Mouse (Mus musculus) MEL (cell line): ENCODE results near the gene E130218I03Rik. TPM values are rescaled to one million over a fixed set of nuclear protein-coding genes. Genes with fewer than 3 reads are reported as not detected.
"Not testable (repeated sequence)": the region's sequence is repeated elsewhere in the genome, so short reads cannot be mapped to it uniquely, and the experiment has no call there.

Experiments used
- DNase-seq: peaks from one replicate; pipeline ENCODE4 v3.0.0; 2011; ENCODE audit warnings: low read depth, low spot score
- H3K27ac ChIP-seq: 2 replicates; pipeline ENCODE4 v1.5.1; 2012; ENCODE audit warnings: low read depth, mild to moderate bottlenecking, control low read depth, low read length, moderate library complexity; ENCODE audit not compliant: control insufficient read depth
- H3K27me3 ChIP-seq, 2 experiments: fragments of 150-350 bp in 1 of 2; sonication (generic) in 1 of 2; 2 replicates each; pipeline ENCODE4 v1.6.1; 2012; ENCODE audit warnings: low read length in 2 of 2, mild to moderate bottlenecking in 2 of 2, improper control_type of control experiment in 1 of 2, moderate library complexity in 1 of 2; ENCODE audit not compliant: insufficient read depth in 2 of 2, control insufficient read depth in 1 of 2
- H3K36me3 ChIP-seq, 2 experiments: 2 replicates each; pipeline ENCODE4 v1.6.1; 2012 to 2014; ENCODE audit warnings: low read length in 2 of 2, improper control_type of control experiment in 1 of 2, inconsistent platforms in 1 of 2, mild to moderate bottlenecking in 1 of 2; ENCODE audit not compliant: insufficient read depth in 2 of 2, control insufficient read depth in 1 of 2
- H3K4me1 ChIP-seq, 2 experiments: fragments of 150-350 bp in 1 of 2; sonication (generic) in 1 of 2; 2 replicates each; pipeline ENCODE4 v1.6.1; 2012; ENCODE audit warnings: low read length in 2 of 2, improper control_type of control experiment in 1 of 2, mild to moderate bottlenecking in 1 of 2; ENCODE audit not compliant: insufficient read depth in 2 of 2, control insufficient read depth in 1 of 2
- H3K4me3 ChIP-seq, 2 experiments: fragments of 150-350 bp in 1 of 2; sonication (generic) in 1 of 2; 2 replicates each; pipeline ENCODE4 v1.5.1; 2012; ENCODE audit warnings: low read depth in 2 of 2, low read length in 2 of 2, mild to moderate bottlenecking in 2 of 2, moderate library complexity in 2 of 2, control low read depth in 1 of 2, improper control_type of control experiment in 1 of 2; ENCODE audit not compliant: control insufficient read depth in 1 of 2, insufficient read depth in 1 of 2
- H3K79me2 ChIP-seq: 2 replicates; pipeline ENCODE4 v1.6.1; 2012; ENCODE audit warnings: mild to moderate bottlenecking, low read length, moderate library complexity; ENCODE audit not compliant: control insufficient read depth, poor library complexity, insufficient read depth
- H3K9ac ChIP-seq: 2 replicates; pipeline ENCODE4 v1.6.1; 2012; ENCODE audit warnings: low read depth, mild to moderate bottlenecking, control low read depth, low read length, moderate library complexity; ENCODE audit not compliant: control insufficient read depth, poor library complexity, severe bottlenecking
- H3K9me3 ChIP-seq: fragments of 150-350 bp; sonication (generic); replicated peaks from 2 replicates; pipeline ENCODE4 v1.6.1; 2012; ENCODE audit warnings: mild to moderate bottlenecking, low read length, improper control_type of control experiment, moderate library complexity; ENCODE audit not compliant: insufficient read depth
- CHD2 ChIP-seq: IDR thresholded peaks from 2 replicates; pipeline ENCODE4 v1.6.1; 2011; ENCODE audit warnings: low read length, improper control_type of control experiment
- CTCF ChIP-seq, 3 experiments: IDR thresholded peaks in 2 of 3; conservative IDR thresholded peaks in 1 of 3; 2 replicates each; pipeline ENCODE4 v1.5.1; 2011 to 2012; ENCODE audit warnings: low read length in 3 of 3, low read depth in 2 of 3, mild to moderate bottlenecking in 2 of 3, improper control_type of control experiment in 1 of 3, inconsistent platforms in 1 of 3, mixed read lengths in 1 of 3, moderate library complexity in 1 of 3; ENCODE audit not compliant: control insufficient read depth in 1 of 3, insufficient read depth in 1 of 3, poor library complexity in 1 of 3, severe bottlenecking in 1 of 3
- E2F4 ChIP-seq: IDR thresholded peaks from 2 replicates; pipeline ENCODE4 v1.6.1; 2011; ENCODE audit warnings: low read depth, low read length, improper control_type of control experiment, borderline replicate concordance
- EP300 ChIP-seq, 2 experiments: IDR thresholded peaks; 2 replicates each; pipeline ENCODE4 v1.6.1; 2011; ENCODE audit warnings: improper control_type of control experiment in 2 of 2, low read length in 2 of 2, low read depth in 1 of 2, mild to moderate bottlenecking in 1 of 2
- ETS1 ChIP-seq: IDR thresholded peaks from 2 replicates; pipeline ENCODE4 v1.6.1; 2012; ENCODE audit warnings: low read depth, mild to moderate bottlenecking, inconsistent platforms, low read length, improper control_type of control experiment, moderate library complexity
- HCFC1 ChIP-seq: IDR thresholded peaks from 2 replicates; pipeline ENCODE4 v1.6.1; 2012; ENCODE audit warnings: low read depth, mild to moderate bottlenecking, inconsistent platforms, low read length, improper control_type of control experiment, moderate library complexity
- MAZ ChIP-seq: IDR thresholded peaks from 2 replicates; pipeline ENCODE4 v1.6.1; 2012; ENCODE audit warnings: low read depth, mild to moderate bottlenecking, inconsistent platforms, low read length, improper control_type of control experiment
- MYC ChIP-seq: IDR thresholded peaks from 2 replicates; pipeline ENCODE4 v1.6.1; 2011; ENCODE audit warnings: low read depth, mild to moderate bottlenecking, low read length, improper control_type of control experiment, moderate library complexity
- NRF1 ChIP-seq: IDR thresholded peaks from 2 replicates; pipeline ENCODE4 v1.6.1; 2014; ENCODE audit warnings: low read depth, mild to moderate bottlenecking, inconsistent platforms, low read length, improper control_type of control experiment, moderate library complexity; ENCODE audit not compliant: poor library complexity, insufficient read depth, severe bottlenecking
- POLR2AphosphoS5 ChIP-seq: IDR thresholded peaks from 2 replicates; pipeline ENCODE4 v1.6.1; 2012; ENCODE audit warnings: low read depth, borderline replicate concordance, mild to moderate bottlenecking, inconsistent platforms, low read length, moderate library complexity, mixed read lengths
- RAD21 ChIP-seq: IDR thresholded peaks from 2 replicates; pipeline ENCODE4 v1.6.1; 2011; ENCODE audit warnings: mild to moderate bottlenecking, low read depth, low read length, improper control_type of control experiment
- SIN3A ChIP-seq: IDR thresholded peaks from 2 replicates; pipeline ENCODE4 v1.6.1; 2012; ENCODE audit warnings: low read length, improper control_type of control experiment, inconsistent platforms
- SMC3 ChIP-seq: IDR thresholded peaks from 2 replicates; pipeline ENCODE4 v1.6.1; 2011; ENCODE audit warnings: low read depth, low read length, improper control_type of control experiment
- TAL1 ChIP-seq: IDR thresholded peaks from 2 replicates; pipeline ENCODE4 v1.6.1; 2012; ENCODE audit warnings: mild to moderate bottlenecking, inconsistent platforms, low read length, moderate library complexity, mixed read lengths
- TCF12 ChIP-seq: IDR thresholded peaks from 2 replicates; pipeline ENCODE4 v1.6.1; 2014; ENCODE audit warnings: low read depth, mild to moderate bottlenecking, inconsistent platforms, low read length, improper control_type of control experiment, moderate library complexity
- USF1 ChIP-seq: IDR thresholded peaks from 2 replicates; pipeline ENCODE4 v1.6.1; 2014; ENCODE audit warnings: low read depth, mild to moderate bottlenecking, inconsistent platforms, low read length, improper control_type of control experiment, moderate library complexity
- ZC3H11A ChIP-seq: IDR thresholded peaks from 2 replicates; pipeline ENCODE4 v1.6.1; 2012; ENCODE audit warnings: low read depth, mild to moderate bottlenecking, inconsistent platforms, low read length, improper control_type of control experiment
- ZMIZ1 ChIP-seq: IDR thresholded peaks from 2 replicates; pipeline ENCODE4 v1.6.1; 2012; ENCODE audit warnings: low read depth, mild to moderate bottlenecking, inconsistent platforms, low read length, improper control_type of control experiment, moderate library complexity
- ZNF384 ChIP-seq: IDR thresholded peaks from 2 replicates; pipeline ENCODE4 v1.6.1; 2012; ENCODE audit warnings: low read depth, mild to moderate bottlenecking, inconsistent platforms, low read length, improper control_type of control experiment
- polyA plus RNA-seq, 2 experiments: library from polyadenylated mRNA; stranded (reverse) in 1 of 2; unstranded in 1 of 2; fragments of >175 nt in 1 of 2; fragments of >200 nt in 1 of 2; gene quantifications; 2 replicates each; pipeline versions ENCODE4 v1.2.1 to v1.2.4; 2012; ENCODE audit warnings: low replicate concordance in 2 of 2, low read depth in 1 of 2; ENCODE audit not compliant: insufficient read length in 2 of 2, insufficient read depth in 1 of 2, missing spikeins in 1 of 2
- total RNA-seq: library from RNA; depleted of rRNA; stranded (reverse); fragments of 300-350 nt; gene quantifications from 2 replicates; pipeline ENCODE4 v1.2.3, GENCODE M21; 2012

The E130218I03Rik gene
- total and polyA plus RNA-seq, 3 experiments: 1.6 to 2.8 TPM; not detected in 1

- Histone ChIP-seq H3K9me3 (no peaks in the 10 kb centered on the region), H3K36me3 (peaks cover 0 to 4% of the 10 kb centered on the region in 2 experiments; a peak in 2 of 4 replicates), H3K4me3 (no peak overlapping the region), H3K9ac (no peak overlapping the region), H3K27ac (no peak overlapping the region), H3K4me1 (peaks cover 0 to 6% of the 10 kb centered on the region in 2 experiments; a peak in 2 of 4 replicates), H3K27me3 (no peaks in the 10 kb centered on the region), H3K79me2 (no peaks in the 10 kb centered on the region)
- TF ChIP-seq NRF1 (no peak), CTCF (IDR thresholded peaks at IDR 0.05 in 2 of 3, conservative IDR thresholded peaks at IDR 0.05 in 1 of 3; ENCODE audit: control insufficient read depth in 1 of 3, insufficient read depth in 1 of 3, low read depth in 2 of 3, low read length in 3 of 3, poor library complexity in 1 of 3, severe bottlenecking in 1 of 3) (peak in 1 of 3 experiments; percentile 2; a peak in 1 of 6 replicates)
- no peak for DNase-seq
Observed at GRCm38 (mm10) chr4:134268102-134268655, 24.7 kb downstream of the E130218I03Rik start.

- H3K79me2 ChIP-seq, H3K4me3 ChIP-seq, H3K27ac ChIP-seq, H3K9me3 ChIP-seq, H3K9ac ChIP-seq, H3K27me3 ChIP-seq: not testable (repeated sequence)
- TF ChIP-seq MYC (peak; percentile 76), CTCF (IDR thresholded peaks at IDR 0.05 in 2 of 3, conservative IDR thresholded peaks at IDR 0.05 in 1 of 3; ENCODE audit: control insufficient read depth in 1 of 3, insufficient read depth in 1 of 3, low read depth in 2 of 3, low read length in 3 of 3, poor library complexity in 1 of 3, severe bottlenecking in 1 of 3) (peak; percentile 38 to 67 (median 43)), ZC3H11A (peak; percentile 52), SMC3 (peak; percentile 71), RAD21 (peak; percentile 48)
- Histone ChIP-seq H3K4me1 (peaks cover 4 to 12% of the 10 kb centered on the region in 2 experiments; a peak in 3 of 4 replicates), H3K36me3 (peaks cover 0 to 10% of the 10 kb centered on the region in 2 experiments; a peak in 2 of 4 replicates)
- DNase-seq: peak; percentile 53
Observed at GRCm38 (mm10) chr4:134269622-134270021, 26.2 kb downstream of the E130218I03Rik start.

GRCm38 (mm10) chr4:134271979-134272378 is 28.5 kb downstream of the E130218I03Rik start:
- no peak for DNase-seq
- Histone ChIP-seq H3K79me2 (no peaks in the 10 kb centered on the region; the same call in 1 of the 2 replicates), H3K36me3 (peaks cover 2 to 10% of the 10 kb centered on the region in 2 experiments; a peak in 3 of 4 replicates), H3K9me3 (no peaks in the 10 kb centered on the region), H3K27ac (no peak overlapping the region), H3K4me1 (peaks cover 4 to 12% of the 10 kb centered on the region in 2 experiments; a peak in 3 of 4 replicates), H3K4me3 (no peak overlapping the region), H3K9ac (no peak overlapping the region), H3K27me3 (no peaks in the 10 kb centered on the region)
- TF ChIP-seq SMC3 (no peak), MAZ (no peak), SIN3A (no peak), HCFC1 (no peak), ETS1 (no peak), RAD21 (no peak), EP300 (IDR thresholded peaks at IDR 0.05; ENCODE audit: low read depth in 1 of 2, low read length in 2 of 2) (no peak), TCF12 (no peak), MYC (no peak), TAL1 (no peak), E2F4 (no peak), USF1 (no peak), ZNF384 (no peak), CTCF (IDR thresholded peaks at IDR 0.05 in 2 of 3, conservative IDR thresholded peaks at IDR 0.05 in 1 of 3; ENCODE audit: control insufficient read depth in 1 of 3, insufficient read depth in 1 of 3, low read depth in 2 of 3, low read length in 3 of 3, poor library complexity in 1 of 3, severe bottlenecking in 1 of 3) (no peak), ZMIZ1 (no peak), CHD2 (no peak), POLR2AphosphoS5 (no peak)
